Mouse (Mus musculus) liver, embryonic 14.5 days (tissue): Measurements from ENCODE around the gene Depdc7.

Source experiments
- CTCF ChIP-seq: IDR thresholded peaks from 2 replicates; pipeline ENCODE4 v1.5.1; 2016; ENCODE audit warnings: antibody characterized with exemption, low read depth, control low read depth
- EP300 ChIP-seq: IDR thresholded peaks from 2 replicates; pipeline ENCODE4 v1.6.1; 2016; ENCODE audit warnings: antibody characterized with exemption, low read depth

- TF ChIP-seq CTCF (no peak), EP300 (no peak)
Observed at GRCm38 (mm10) chr2:104741896-104742740, 560 bp downstream of the Depdc7 start.
